Comparison of ENCODE assay signal across 10 mouse cellular contexts in genomic region chr8:105770609-105771008, GRCm38 (mm10). TPM values are rescaled to one million over a fixed set of nuclear protein-coding genes. Genes with fewer than 3 reads are reported as not detected.
DNase-seq lines count a peak whose midpoint lies in the region; ATAC-seq and TF ChIP-seq lines count a peak whose summit lies in the region.
"Had no signal": no experiment of that assay in that cellular context is flagged by ENCODE, and none has a peak within 500 bp of the region (broad histone marks: within the 10 kb centered on the region; RNA-seq: fewer than 3 reads in every experiment).

No protein-coding gene starts in this region.

- no peaks in the 10 kb centered on the region for H3K4me1 ChIP-seq in heart, postnatal 0 days (ENCODE audit: control insufficient read depth, insufficient read depth)
- H3K4me1 ChIP-seq in heart, embryonic 12.5 days (replicated peaks): no peaks in the 10 kb centered on the region
- H3K4me1 ChIP-seq: hindbrain, embryonic 15.5 days; neural tube, embryonic 12.5 days had no signal

- H3K9ac ChIP-seq in heart, postnatal 0 days (replicated peaks; ENCODE audit: low read depth, low read length): no peak overlapping the region
- H3K9ac ChIP-seq in heart, embryonic 12.5 days: no peak overlapping the region
- H3K9ac ChIP-seq: hindbrain, embryonic 15.5 days; neural tube, embryonic 12.5 days had no signal

- H3K27me3 ChIP-seq in heart, postnatal 0 days (ENCODE audit: control insufficient read depth, insufficient read depth, low read length): no peaks in the 10 kb centered on the region
- H3K27me3 ChIP-seq in heart, embryonic 12.5 days (replicated peaks): no peaks in the 10 kb centered on the region
- H3K27me3 ChIP-seq: hindbrain, embryonic 15.5 days; neural tube, embryonic 12.5 days had no signal

- TF ChIP-seq EP300 in heart, postnatal 0 days (IDR thresholded peaks at IDR 0.05; ENCODE audit: low read depth): no peak

- H3K36me3 ChIP-seq in heart, postnatal 0 days (replicated peaks; ENCODE audit: control insufficient read depth, insufficient read depth, low read length): peaks cover 75% of the 10 kb centered on the region
- H3K36me3 ChIP-seq in heart, embryonic 12.5 days: peaks cover 73% of the 10 kb centered on the region

- no peak overlapping the region for H3K4me3 ChIP-seq in heart, postnatal 0 days (ENCODE audit: low read depth, low read length)
- no peak overlapping the region for H3K4me3 ChIP-seq in heart, embryonic 12.5 days
- H3K4me3 ChIP-seq: hindbrain, embryonic 15.5 days; neural tube, embryonic 12.5 days had no signal

- no peak for DNase-seq in heart, postnatal 0 days (ENCODE audit: low spot score)
- DNase-seq in B cell, adult 2 months: peak; percentile 42 to 45
- peak; percentile 64 for DNase-seq in ZHBTc4 (ENCODE audit: low read depth, low spot score)
- DNase-seq in lung, postnatal 10 days: peak; percentile 43
- no peak for DNase-seq in right cerebral cortex, adult 2 months (ENCODE audit: low spot score in 2 of 2)
- no peak for DNase-seq in layer of hippocampus, postnatal 14 days (ENCODE audit: low spot score in 2 of 2)
- DNase-seq in testis, postnatal 10 days (ENCODE audit: low spot score): no peak

- H3K4me2 ChIP-seq in heart, postnatal 0 days (ENCODE audit: low read depth, low read length): no peak overlapping the region
- H3K4me2 ChIP-seq in heart, embryonic 12.5 days: no peak overlapping the region
- H3K4me2 ChIP-seq: hindbrain, embryonic 15.5 days; neural tube, embryonic 12.5 days had no signal

- H3K9me3 ChIP-seq in heart, postnatal 0 days (replicated peaks; ENCODE audit: control insufficient read depth, low read length): no peaks in the 10 kb centered on the region
- H3K9me3 ChIP-seq in heart, embryonic 12.5 days (replicated peaks): no peaks in the 10 kb centered on the region
- H3K9me3 ChIP-seq: hindbrain, embryonic 15.5 days; neural tube, embryonic 12.5 days had no signal

- TF ChIP-seq CTCF in heart, postnatal 0 days (IDR thresholded peaks at IDR 0.05; ENCODE audit: low read depth): peak; percentile 59

- no peak for ATAC-seq in heart, postnatal 0 days (ENCODE audit: insufficient read depth, low read depth)
- no peak for ATAC-seq in heart, embryonic 12.5 days (ENCODE audit: insufficient number of reproducible peaks, low FRiP score)

- 59% methylated on average over 1 of the region's 1 CpGs for WGBS in heart, postnatal 0 days
- 79% methylated on average over 1 of the region's 1 CpGs for WGBS in heart, embryonic 12.5 days

- no peak overlapping the region for H3K27ac ChIP-seq in heart, postnatal 0 days (ENCODE audit: low read depth)
- no peak overlapping the region for H3K27ac ChIP-seq in heart, embryonic 12.5 days (ENCODE audit: poor library complexity, severe bottlenecking)
- H3K27ac ChIP-seq: hindbrain, embryonic 15.5 days; neural tube, embryonic 12.5 days had no signal

RNA-seq across cellular contexts. Expression of gene Gfod2, which starts 12.1 kb away (rescaled TPM):
- total RNA-seq in heart, postnatal 0 days (2014; rRNA removed; ENCODE audit: low replicate concordance): 2.4 and 5.8 TPM in 2 replicates
- 6.5 and 6.6 TPM in 2 replicates for polyA plus RNA-seq in heart, postnatal 0 days (2015; fragmentation: Nextera tagmentation; extraction: Ambion mirVana)
- 10.2 and 10.9 TPM in 2 replicates for polyA plus RNA-seq in heart, embryonic 12.5 days (2016; fragmentation: Nextera tagmentation; extraction: Ambion mirVana)
- 10 to 100 TPM; 21.5 to 26.7 TPM for total RNA-seq in layer of hippocampus, postnatal 14 days (2021)

RNA-seq across cellular contexts. Expression of gene Ranbp10, which starts 56.5 kb away (rescaled TPM):
- 8.7 and 10.5 TPM in 2 replicates for total RNA-seq in heart, postnatal 0 days (2014; rRNA removed; ENCODE audit: low replicate concordance)
- polyA plus RNA-seq in heart, postnatal 0 days (2015; fragmentation: Nextera tagmentation; extraction: Ambion mirVana): 6.1 and 6.7 TPM in 2 replicates
- polyA plus RNA-seq in heart, embryonic 12.5 days (2016; fragmentation: Nextera tagmentation; extraction: Ambion mirVana): 11.0 and 11.3 TPM in 2 replicates
- total RNA-seq in layer of hippocampus, postnatal 14 days (2021): 10 to 100 TPM; 25.5 to 26.0 TPM

RNA-seq across cellular contexts. Expression of gene Tsnaxip1, which starts 56.9 kb away (rescaled TPM):
- total RNA-seq in heart, postnatal 0 days (2014; rRNA removed; ENCODE audit: low replicate concordance): not detected in 2 replicates
- 0.30 TPM in 1 of 2 replicates, not detected in the other for polyA plus RNA-seq in heart, postnatal 0 days (2015; fragmentation: Nextera tagmentation; extraction: Ambion mirVana)
- polyA plus RNA-seq in heart, embryonic 12.5 days (2016; fragmentation: Nextera tagmentation; extraction: Ambion mirVana): 0.14 and 0.15 TPM in 2 replicates
- under 1 TPM; 0.24 to 0.85 TPM for total RNA-seq in layer of hippocampus, postnatal 14 days (2021)

Comparison
In these comparisons a context has a peak if more than half of its experiments do, and no peak if none do; other contexts are left out.
1. DNase-seq: peak in B cell, adult 2 months (2 of 2), ZHBTc4 (single experiment) and lung, postnatal 10 days (single experiment); none in heart, postnatal 0 days (single experiment), right cerebral cortex, adult 2 months (0 of 2), layer of hippocampus, postnatal 14 days (0 of 2) and testis, postnatal 10 days (single experiment).